Mouse (Mus musculus): ENCODE data around the gene Spint5. TPM values are rescaled to one million over a fixed set of nuclear protein-coding genes. Genes with fewer than 3 reads are reported as not detected.

Spint5 gene
- total and polyA plus RNA-seq, 3 experiments: 1.4 TPM; not detected in 2

GRCm38 (mm10) chr2:164684807-164685206 lies 30.3 kb upstream of the Spint5 start, which contains the start of gene Wfdc13:
Gene Wfdc13 (plus strand): TSS chr2:164685107.
- Histone ChIP-seq H3K27ac (ENCODE audit: insufficient read depth, low read depth) (no peak within 1 kb of the TSS), H3K4me1 (ENCODE audit: control insufficient read depth in 1 of 2, insufficient read depth in 2 of 2) (peaks cover 2 to 3% of the 10 kb centered on the region in 2 experiments; a peak in 3 of 4 replicates), H3K9me3 (replicated peaks; ENCODE audit: low read length) (no peaks in the 10 kb centered on the region), H3K27me3 (replicated peaks) (peaks cover 69% of the 10 kb centered on the region), H3K4me3 (replicated peaks in 1 of 3; ENCODE audit: low read depth in 2 of 3, low read length in 2 of 3, poor library complexity in 1 of 3) (no peak within 1 kb of the TSS), H3K79me2 (replicated peaks; ENCODE audit: control insufficient read depth, extremely low read depth, insufficient read depth, poor library complexity, severe bottlenecking) (no peaks in the 10 kb centered on the region), H3K4me2 (ENCODE audit: insufficient read depth, low read depth, poor library complexity, severe bottlenecking) (no peak within 1 kb of the TSS), H3K9ac (ENCODE audit: insufficient read depth, low read depth) (no peak within 1 kb of the TSS), H3K36me3 (replicated peaks in 1 of 2; ENCODE audit: control insufficient read depth in 1 of 2, insufficient read depth in 1 of 2, low read length in 1 of 2) (no peaks in the 10 kb centered on the region)
- DNase-seq (ENCODE audit: extremely low read depth): no peak
- no peak for TF ChIP-seq POLR2A (IDR thresholded peaks at IDR 0.05; ENCODE audit: low read depth, low read length)
- no peak for TF ChIP-seq SMC3 (IDR thresholded peaks at IDR 0.05; ENCODE audit: low read depth, low read length)
- no peak for TF ChIP-seq MXI1 (IDR thresholded peaks at IDR 0.05; ENCODE audit: low read depth, low read length)
- TF ChIP-seq NELFE (IDR thresholded peaks at IDR 0.05; ENCODE audit: low read depth, low read length): no peak
- no peak for TF ChIP-seq MEF2A (IDR thresholded peaks at IDR 0.05; ENCODE audit: borderline replicate concordance, low read depth, low read length)
- no peak for TF ChIP-seq IRF4 (IDR thresholded peaks at IDR 0.05; ENCODE audit: low read depth, low read length)
- no peak for TF ChIP-seq MAFK (IDR thresholded peaks at IDR 0.05; ENCODE audit: insufficient replicate concordance, low read length)
- TF ChIP-seq USF1 (IDR thresholded peaks at IDR 0.05; ENCODE audit: low read depth, low read length): no peak
- no peak for TF ChIP-seq KAT2A (IDR thresholded peaks at IDR 0.05; ENCODE audit: insufficient replicate concordance, low read length)
- no peak for TF ChIP-seq SIN3A (IDR thresholded peaks at IDR 0.05; ENCODE audit: low read length)
- TF ChIP-seq CHD2 (IDR thresholded peaks at IDR 0.05; ENCODE audit: low read length): no peak
- no peak for TF ChIP-seq USF2 (conservative IDR thresholded peaks at IDR 0.05; ENCODE audit: low read depth, low read length)
- no peak for TF ChIP-seq HCFC1 (IDR thresholded peaks at IDR 0.05; ENCODE audit: low read depth, low read length)
- no peak for TF ChIP-seq TCF12 (IDR thresholded peaks at IDR 0.05; ENCODE audit: low read depth, low read length)
- TF ChIP-seq GABPA (IDR thresholded peaks at IDR 0.05; ENCODE audit: insufficient replicate concordance, low read depth, low read length): no peak
- TF ChIP-seq ZKSCAN1 (IDR thresholded peaks at IDR 0.05; ENCODE audit: borderline replicate concordance, low read depth, low read length): no peak
- TF ChIP-seq MAZ (IDR thresholded peaks at IDR 0.05; ENCODE audit: low read depth, low read length): no peak
- dilution Hi-C loops (cut with MboI; ENCODE audit: extremely low pct_ligation_motif_present, extremely low pct_unique_long_range_greater_than_20kb, low sequenced_read_pairs) (no loop called here), in situ Hi-C loops (cut with MboI; ENCODE audit: low pct_ligation_motif_present, low pct_unique_long_range_greater_than_20kb, low sequenced_read_pairs) (no loop called here)

- Histone ChIP-seq H3K27ac (ENCODE audit: insufficient read depth, low read depth) (no peak within 1 kb of the TSS), H3K9me3 (replicated peaks; ENCODE audit: low read length) (no peaks in the 10 kb centered on the region), H3K9ac (ENCODE audit: insufficient read depth, low read depth) (no peak within 1 kb of the TSS), H3K4me3 (replicated peaks in 1 of 3; ENCODE audit: low read depth in 2 of 3, low read length in 2 of 3, poor library complexity in 1 of 3) (no peak within 1 kb of the TSS), H3K79me2 (replicated peaks; ENCODE audit: control insufficient read depth, extremely low read depth, insufficient read depth, poor library complexity, severe bottlenecking) (no peaks in the 10 kb centered on the region), H3K36me3 (replicated peaks in 1 of 2; ENCODE audit: control insufficient read depth in 1 of 2, insufficient read depth in 1 of 2, low read length in 1 of 2) (no peaks in the 10 kb centered on the region), H3K4me1 (ENCODE audit: control insufficient read depth in 1 of 2, insufficient read depth in 2 of 2) (0 out of 4 replicates have a peak, but pooled peaks cover 0 to 2% of the 10 kb centered on the region in 2 experiments), H3K4me2 (ENCODE audit: insufficient read depth, low read depth, poor library complexity, severe bottlenecking) (no peak within 1 kb of the TSS), H3K27me3 (replicated peaks) (peaks cover 85% of the 10 kb centered on the region)
- no peak for TF ChIP-seq POLR2AphosphoS2 (IDR thresholded peaks at IDR 0.05; ENCODE audit: low read depth, low read length)
- no peak for TF ChIP-seq MXI1 (IDR thresholded peaks at IDR 0.05; ENCODE audit: low read depth, low read length)
- no peak for TF ChIP-seq USF1 (IDR thresholded peaks at IDR 0.05; ENCODE audit: low read depth, low read length)
- TF ChIP-seq HCFC1 (IDR thresholded peaks at IDR 0.05; ENCODE audit: low read depth, low read length): no peak
- no peak for TF ChIP-seq ZNF384 (IDR thresholded peaks at IDR 0.05; ENCODE audit: low read depth, low read length)
- TF ChIP-seq MAFK (IDR thresholded peaks at IDR 0.05; ENCODE audit: insufficient replicate concordance, low read length): no peak
- TF ChIP-seq NRF1 (IDR thresholded peaks at IDR 0.05; ENCODE audit: low read depth, low read length): no peak
- no peak for TF ChIP-seq IRF4 (IDR thresholded peaks at IDR 0.05; ENCODE audit: low read depth, low read length)
- TF ChIP-seq POLR2A (IDR thresholded peaks at IDR 0.05; ENCODE audit: low read depth, low read length): no peak
- no peak for TF ChIP-seq ZKSCAN1 (IDR thresholded peaks at IDR 0.05; ENCODE audit: borderline replicate concordance, low read depth, low read length)
- no peak for TF ChIP-seq EP300 (IDR thresholded peaks at IDR 0.05; ENCODE audit: low read length)
- dilution Hi-C loops (cut with MboI; ENCODE audit: extremely low pct_ligation_motif_present, extremely low pct_unique_long_range_greater_than_20kb, low sequenced_read_pairs): no loop called here
- DNase-seq (ENCODE audit: extremely low read depth): no peak
- in situ Hi-C loops (cut with MboI; ENCODE audit: low pct_ligation_motif_present, low pct_unique_long_range_greater_than_20kb, low sequenced_read_pairs): no loop called here
These were observed 16.9 kb upstream of the Spint5 start, which contains the start of gene Spint4 for GRCm38 (mm10) chr2:164698201-164698600. Gene Spint4 (plus strand): TSS chr2:164698501.
